Mouse (Mus musculus) cortical plate, adult 2 months (tissue): ENCODE data around the gene Nr1i3. TPM values are rescaled to one million over a fixed set of nuclear protein-coding genes. Genes with fewer than 3 reads are reported as not detected.

Experiments used
- H3K27ac ChIP-seq: fragments of 200-500 bp; 2 replicates; pipeline ENCODE4 v1.5.1; 2012; ENCODE audit warnings: low read length, control low read depth, inconsistent platforms; ENCODE audit not compliant: insufficient read depth
- H3K4me1 ChIP-seq: fragments of 200-500 bp; 2 replicates; pipeline ENCODE4 v1.6.1; 2011; ENCODE audit warnings: low read length; ENCODE audit not compliant: control insufficient read depth, insufficient read depth
- H3K4me3 ChIP-seq: fragments of 200-500 bp; 2 replicates; pipeline ENCODE4 v1.5.1; 2011; ENCODE audit warnings: mild to moderate bottlenecking, low read length, control low read depth; ENCODE audit not compliant: insufficient read depth
- CTCF ChIP-seq: fragments of 200-500 bp; IDR thresholded peaks from 2 replicates; pipeline ENCODE4 v1.5.1; 2011; ENCODE audit warnings: mild to moderate bottlenecking, control low read depth, low read length; ENCODE audit not compliant: insufficient read depth; ENCODE audit errors: extremely low read depth
- POLR2A ChIP-seq: fragments of 200-500 bp; IDR thresholded peaks from 2 replicates; pipeline ENCODE4 v1.6.1; 2011; ENCODE audit warnings: mild to moderate bottlenecking, low read length, control low read depth; ENCODE audit not compliant: insufficient read depth; ENCODE audit errors: extremely low read depth
- polyA plus RNA-seq: library from polyadenylated mRNA; depleted of rRNA; stranded (reverse); fragments of >200 nt; gene quantifications from 2 replicates; pipeline ENCODE4 v1.2.3, GENCODE M21; 2012

Gene Nr1i3
- polyA plus RNA-seq, 1 experiment, result 0.15 TPM

DNA sequence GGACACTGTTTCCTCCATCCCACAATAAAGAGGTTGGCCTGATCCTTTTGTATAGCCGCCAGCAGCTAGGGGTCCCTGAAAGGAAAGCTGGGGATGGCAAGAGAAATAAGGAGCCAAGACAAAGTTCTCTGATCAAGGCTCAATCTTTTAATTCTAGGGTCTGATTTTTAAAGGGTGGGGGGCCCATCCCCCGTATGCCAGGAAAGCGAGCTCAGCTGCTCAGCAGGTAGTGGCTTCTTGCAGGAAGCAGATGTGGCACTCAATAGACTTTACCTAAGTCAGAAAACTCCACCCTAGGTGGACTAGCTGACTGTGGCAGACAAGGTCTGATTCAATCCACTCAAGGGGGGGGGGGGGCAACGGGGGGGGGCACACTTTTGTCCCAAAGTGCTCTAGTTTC, 13.0 kb downstream of the Nr1i3 start:
- no peak for TF ChIP-seq CTCF
- no peak for TF ChIP-seq POLR2A
- Histone ChIP-seq H3K4me1 (no peaks in the 10 kb centered on the region), H3K4me3 (no peak overlapping the region), H3K27ac (no peak overlapping the region)

DNA sequence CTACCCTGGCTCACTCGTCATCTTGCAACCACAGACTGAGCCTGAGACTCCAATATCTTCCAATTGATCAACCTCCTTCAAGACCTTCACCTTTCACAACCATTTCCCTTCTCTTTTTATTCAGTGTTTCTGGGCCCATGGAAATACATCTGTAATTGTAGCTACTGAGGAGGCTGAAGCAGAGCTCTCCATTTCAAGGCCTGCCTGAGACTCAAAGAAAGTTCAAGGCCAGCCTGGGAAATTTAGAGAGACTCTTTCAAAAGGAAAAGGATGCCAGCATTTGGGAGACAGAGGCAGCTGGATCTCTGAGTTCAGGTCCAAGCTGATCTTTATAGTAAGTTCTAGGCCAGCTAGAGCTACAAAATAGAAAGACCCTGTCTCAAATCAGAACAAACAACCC, 14.1 kb downstream of the Nr1i3 start:
- Histone ChIP-seq H3K4me3 (no peak overlapping the region), H3K4me1 (no peaks in the 10 kb centered on the region), H3K27ac (no peak overlapping the region)
- TF ChIP-seq POLR2A (no peak), CTCF (no peak)

DNA sequence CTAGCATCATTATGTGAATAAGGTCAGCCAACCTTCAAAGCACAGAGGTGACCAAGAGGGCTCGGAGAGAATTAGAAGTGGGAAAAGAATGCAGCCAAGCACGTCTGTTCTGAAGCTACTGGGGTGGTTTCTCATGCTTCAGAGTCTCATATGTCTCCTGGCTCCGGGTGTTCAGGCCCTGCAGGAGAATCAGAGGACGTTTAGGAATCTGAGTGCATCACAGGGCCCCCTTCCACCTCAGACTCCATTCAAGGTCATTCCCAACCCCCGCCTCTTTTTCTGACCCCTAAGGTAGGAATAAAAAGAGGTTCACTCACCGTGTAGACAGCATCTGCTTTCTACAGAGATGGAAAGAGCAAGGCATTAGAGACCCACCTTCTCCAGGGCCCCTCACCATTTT, 16.0 kb downstream of the Nr1i3 start:
- Histone ChIP-seq H3K27ac (no peak overlapping the region), H3K4me3 (no peak overlapping the region), H3K4me1 (no peaks in the 10 kb centered on the region)
- TF ChIP-seq CTCF, result no peak
- no peak for TF ChIP-seq POLR2A

DNA sequence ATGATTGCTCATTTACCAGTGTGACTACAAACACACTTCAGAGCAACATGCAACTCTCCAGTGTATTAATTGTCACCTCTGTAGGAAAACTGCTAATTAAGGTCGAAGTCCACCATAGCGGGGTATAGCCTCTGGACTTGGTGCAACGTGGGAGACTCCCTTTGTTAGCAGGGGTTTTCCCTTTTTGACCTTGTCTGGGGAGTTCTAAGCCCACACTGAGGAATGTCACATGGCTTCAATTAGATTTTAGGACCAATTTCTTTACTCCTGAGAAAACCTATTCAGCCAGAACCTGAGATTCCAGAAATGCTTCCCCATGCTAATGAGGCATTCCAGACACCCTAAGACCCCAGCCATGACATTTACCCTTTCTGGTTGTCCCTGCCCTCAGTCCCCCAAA, 16.4 kb downstream of the Nr1i3 start:
- Histone ChIP-seq H3K4me1 (no peaks in the 10 kb centered on the region), H3K27ac (no peak overlapping the region), H3K4me3 (no peak overlapping the region)
- TF ChIP-seq POLR2A (no peak), CTCF (no peak)

DNA sequence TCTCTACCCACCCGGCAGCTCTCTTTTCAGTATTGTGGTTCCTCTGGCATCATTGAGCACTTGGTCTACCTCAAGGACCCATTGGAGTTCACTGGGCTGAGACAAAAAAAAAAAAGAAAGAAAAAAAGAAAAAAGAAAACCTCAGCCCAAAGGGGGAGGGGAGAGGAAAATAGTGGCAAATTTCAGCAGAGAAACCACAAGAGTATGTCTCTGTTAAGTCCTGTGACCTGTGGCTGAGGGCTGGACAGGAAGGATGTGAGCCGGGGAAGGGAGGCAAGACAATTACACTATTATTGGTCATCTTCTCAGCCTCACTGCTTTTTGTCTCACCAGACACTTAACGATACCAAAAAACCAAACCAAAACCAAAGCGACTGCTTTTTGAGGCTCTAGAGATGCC, 18.1 kb downstream of the Nr1i3 start:
- H3K4me1 ChIP-seq, result no peaks in the 10 kb centered on the region
- H3K4me3 ChIP-seq, result no peak overlapping the region
- H3K27ac ChIP-seq, result no peak overlapping the region
- TF ChIP-seq CTCF, result no peak
- no peak for TF ChIP-seq POLR2A

DNA sequence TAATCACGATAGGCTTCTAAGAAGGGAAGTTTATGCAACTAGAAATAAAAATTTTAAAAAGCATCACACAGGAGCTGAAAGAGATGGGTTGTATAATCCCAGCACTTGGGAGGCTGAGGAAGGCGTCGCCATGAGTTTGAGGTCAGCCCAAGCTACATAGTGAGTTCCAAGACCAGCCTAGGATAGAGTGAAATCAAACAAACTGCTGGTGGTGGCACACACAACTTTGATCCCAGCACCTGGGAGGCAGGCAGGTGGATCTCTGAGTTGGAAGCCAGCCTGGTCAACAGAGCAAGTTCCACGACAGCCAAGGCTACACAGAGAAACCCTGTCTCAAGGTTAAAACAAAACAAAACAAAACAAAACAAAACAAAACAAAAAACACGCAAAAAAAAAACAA, 18.6 kb downstream of the Nr1i3 start:
- no peak overlapping the region for H3K4me3 ChIP-seq

DNA sequence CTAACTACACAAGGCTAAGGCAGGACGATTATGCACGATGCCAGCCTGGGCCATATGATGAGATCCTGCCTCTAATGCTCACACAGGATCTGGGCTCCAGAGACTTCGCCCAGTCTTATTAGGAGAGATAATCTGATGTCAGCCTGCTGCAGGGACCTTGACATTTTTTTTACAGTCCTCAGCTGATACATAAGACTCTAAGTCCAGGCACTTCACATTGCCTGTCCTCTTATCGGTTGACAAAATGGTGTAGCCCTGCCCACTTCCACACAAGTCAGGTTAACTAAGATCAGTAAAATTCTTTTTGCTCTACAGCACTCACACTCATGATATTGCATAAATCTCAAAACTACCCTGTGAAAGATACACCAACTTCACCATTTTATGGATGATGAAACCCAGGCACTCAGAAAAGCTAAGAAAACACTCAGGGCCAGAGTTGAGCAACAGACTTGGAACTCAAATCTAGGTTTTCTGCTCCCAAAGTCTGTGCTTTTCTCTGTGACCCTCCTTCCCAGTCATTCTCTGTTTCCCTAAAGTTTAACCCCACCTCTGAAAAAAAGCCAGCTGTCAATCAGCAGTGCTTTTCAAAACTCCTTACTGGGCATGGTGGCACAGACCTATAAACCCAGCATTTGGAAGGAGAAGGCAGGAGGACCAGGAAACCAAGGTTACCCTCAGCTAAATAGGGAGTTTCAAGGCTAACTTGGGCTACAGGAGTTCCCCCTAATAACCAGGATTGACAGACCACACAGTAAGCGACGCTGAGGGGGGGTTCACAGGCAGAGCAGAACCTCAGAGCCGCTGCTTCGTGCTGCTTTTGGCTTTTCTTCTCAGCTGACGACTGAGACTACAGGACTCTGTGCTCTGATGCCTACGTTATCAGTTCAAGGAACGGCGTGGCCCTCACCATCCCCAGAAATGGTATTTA, 19.3 kb downstream of the Nr1i3 start:
- no peak overlapping the region for H3K27ac ChIP-seq
- H3K4me1 ChIP-seq, result no peaks in the 10 kb centered on the region
- TF ChIP-seq POLR2A (no peak), CTCF (no peak)
- no peak overlapping the region for H3K4me3 ChIP-seq

More for the DNA sequence above, 18.6 kb downstream of the Nr1i3 start:
- Histone ChIP-seq H3K27ac (no peak overlapping the region), H3K4me1 (no peaks in the 10 kb centered on the region)
- TF ChIP-seq POLR2A (no peak), CTCF (no peak)

DNA sequence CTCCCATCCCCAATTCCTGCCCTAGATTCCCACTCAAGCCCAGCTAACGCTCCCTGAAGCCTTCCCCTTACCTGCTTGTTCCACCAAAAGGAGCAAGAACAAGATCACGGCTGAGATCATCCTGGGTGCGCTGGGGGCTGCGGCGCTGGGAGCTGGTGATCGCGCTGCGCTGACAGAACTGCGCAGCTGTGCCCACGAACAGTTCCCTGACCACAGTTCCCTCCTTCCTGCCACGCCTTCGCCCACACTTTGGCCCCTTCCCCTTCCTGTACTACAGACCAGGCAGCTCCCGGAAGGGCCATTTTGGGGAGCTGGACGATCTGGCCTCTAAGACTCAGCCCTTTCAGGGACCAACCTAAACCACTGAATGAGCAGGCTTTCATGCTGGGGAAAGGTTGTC, 20.4 kb downstream of the Nr1i3 start, which contains the start of gene Fcer1g:
TSS of gene Fcer1g (minus strand) at position 240 of the 400 bp plus-strand sequence.
- Histone ChIP-seq H3K4me1 (no peaks in the 10 kb centered on the region), H3K27ac (no peak within 1 kb of the TSS), H3K4me3 (no peak within 1 kb of the TSS)
- TF ChIP-seq CTCF (no peak), POLR2A (no peak)

DNA sequence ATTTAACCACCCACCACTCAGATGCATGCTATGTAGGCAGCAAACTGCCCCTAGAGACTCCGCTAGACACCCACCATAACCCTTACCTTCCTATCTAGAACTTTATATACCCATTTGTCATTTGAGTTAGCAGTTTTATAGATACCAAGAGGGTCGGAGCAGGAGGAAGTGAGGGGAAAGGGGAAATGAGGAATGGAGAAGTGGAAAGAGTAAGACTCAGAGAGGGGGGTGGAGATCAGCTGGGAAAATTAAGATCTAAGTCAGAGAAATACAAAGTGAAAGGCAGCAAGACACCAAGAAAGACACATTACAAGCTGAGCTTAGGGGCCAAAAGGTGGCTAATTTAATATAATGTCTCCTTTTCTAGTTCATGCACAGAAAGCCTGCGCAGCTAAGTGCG, 20.8 kb downstream of the Nr1i3 start:
- Histone ChIP-seq H3K27ac (no peak overlapping the region), H3K4me1 (no peaks in the 10 kb centered on the region), H3K4me3 (no peak overlapping the region)
- TF ChIP-seq POLR2A, result no peak
- no peak for TF ChIP-seq CTCF

DNA sequence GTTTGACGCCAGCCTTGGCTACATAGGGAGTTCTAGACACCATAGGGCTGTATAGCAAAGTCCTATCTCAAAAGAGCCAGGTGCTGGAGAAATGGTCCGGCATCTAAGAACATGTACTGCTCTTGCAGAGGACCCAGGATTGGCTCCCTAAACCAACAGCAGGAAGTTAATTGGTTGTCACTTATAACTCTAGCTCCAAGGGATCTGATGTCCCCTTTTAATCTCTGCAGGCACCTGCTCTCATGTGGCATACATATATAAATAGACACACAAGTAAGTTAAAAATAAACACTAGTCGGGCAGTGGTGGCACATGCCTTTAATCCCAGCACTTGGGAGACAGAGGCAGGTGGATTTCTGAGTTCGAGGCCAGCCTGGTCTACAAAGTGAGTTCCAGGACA, 22.0 kb downstream of the Nr1i3 start:
- TF ChIP-seq POLR2A (no peak), CTCF (no peak)
- H3K4me3 ChIP-seq, result no peak overlapping the region
- no peak overlapping the region for H3K27ac ChIP-seq
- H3K4me1 ChIP-seq, result no peaks in the 10 kb centered on the region

DNA sequence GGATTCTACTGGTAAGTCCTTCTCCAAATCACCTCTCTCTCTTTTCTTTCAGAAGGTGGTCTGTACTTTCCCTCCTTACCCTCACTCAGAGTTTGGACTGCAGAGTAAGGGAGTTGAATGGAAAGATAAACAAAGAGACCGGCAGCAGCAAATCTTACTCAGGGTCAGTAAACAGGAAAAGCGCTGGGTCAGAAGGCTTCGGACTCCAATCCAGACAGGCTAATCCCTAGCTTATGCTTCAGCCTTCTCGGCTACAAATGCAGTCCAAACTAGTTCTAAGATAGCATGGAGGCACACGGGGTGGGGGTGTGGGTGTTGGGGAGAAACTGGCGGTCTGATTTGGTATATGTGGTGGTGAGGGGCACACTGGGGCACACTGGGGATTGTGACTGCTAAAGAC, 23.7 kb downstream of the Nr1i3 start:
- TF ChIP-seq POLR2A (no peak), CTCF (no peak)
- Histone ChIP-seq H3K4me3 (no peak overlapping the region), H3K27ac (no peak overlapping the region), H3K4me1 (no peaks in the 10 kb centered on the region)
